Mouse (Mus musculus): ENCODE results near the gene Ap4b1. TPM values are rescaled to one million over a fixed set of nuclear protein-coding genes. Genes with fewer than 3 reads are reported as not detected.

The Ap4b1 gene
- total RNA-seq, 4 experiments from 2014 or later, result 11.4 to 14.3 (median 13.1) TPM

DNA sequence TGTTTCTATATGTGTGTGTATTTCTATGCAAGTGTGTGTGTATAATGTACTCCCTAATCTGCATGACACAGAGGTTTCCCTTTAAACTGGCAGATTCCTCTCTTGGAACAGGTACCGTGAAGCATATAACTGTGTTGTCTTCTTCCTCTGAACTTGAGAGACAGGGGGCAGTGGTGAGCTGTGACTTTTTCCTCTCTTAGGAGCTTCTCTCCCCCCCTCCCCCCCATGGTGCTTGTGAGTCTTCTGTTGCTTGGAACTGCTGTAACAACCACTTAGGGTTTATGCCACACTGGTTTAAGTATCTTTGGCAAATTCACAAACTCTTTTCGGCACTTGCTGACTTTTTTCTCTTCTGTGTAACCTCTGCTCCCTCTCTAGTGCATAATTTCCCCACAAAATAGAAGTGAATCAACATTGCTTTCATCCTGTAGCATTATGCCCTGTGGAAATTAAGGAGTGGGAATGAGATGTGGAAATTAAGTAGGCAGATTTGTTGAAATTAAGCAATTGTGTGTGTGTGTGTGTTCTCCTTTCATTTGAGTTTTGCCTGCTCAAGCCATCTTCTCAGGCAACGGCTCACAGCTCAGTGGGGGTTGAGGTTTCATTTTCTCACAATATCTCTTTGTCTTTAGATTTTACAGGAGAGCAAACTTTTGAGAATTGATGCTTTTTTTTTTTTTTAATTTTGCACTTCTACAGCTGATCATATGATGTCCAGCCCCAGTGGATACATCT, 43.4 kb downstream of the Ap4b1 start:
- DNase-seq (ENCODE audit: low spot score in 2 of 2), result no peak

- DNase-seq (ENCODE audit: low spot score in 2 of 2), result no peak
Measured at GRCm38 (mm10) chr3:103853804-103854203, 44.5 kb downstream of the Ap4b1 start.

DNA sequence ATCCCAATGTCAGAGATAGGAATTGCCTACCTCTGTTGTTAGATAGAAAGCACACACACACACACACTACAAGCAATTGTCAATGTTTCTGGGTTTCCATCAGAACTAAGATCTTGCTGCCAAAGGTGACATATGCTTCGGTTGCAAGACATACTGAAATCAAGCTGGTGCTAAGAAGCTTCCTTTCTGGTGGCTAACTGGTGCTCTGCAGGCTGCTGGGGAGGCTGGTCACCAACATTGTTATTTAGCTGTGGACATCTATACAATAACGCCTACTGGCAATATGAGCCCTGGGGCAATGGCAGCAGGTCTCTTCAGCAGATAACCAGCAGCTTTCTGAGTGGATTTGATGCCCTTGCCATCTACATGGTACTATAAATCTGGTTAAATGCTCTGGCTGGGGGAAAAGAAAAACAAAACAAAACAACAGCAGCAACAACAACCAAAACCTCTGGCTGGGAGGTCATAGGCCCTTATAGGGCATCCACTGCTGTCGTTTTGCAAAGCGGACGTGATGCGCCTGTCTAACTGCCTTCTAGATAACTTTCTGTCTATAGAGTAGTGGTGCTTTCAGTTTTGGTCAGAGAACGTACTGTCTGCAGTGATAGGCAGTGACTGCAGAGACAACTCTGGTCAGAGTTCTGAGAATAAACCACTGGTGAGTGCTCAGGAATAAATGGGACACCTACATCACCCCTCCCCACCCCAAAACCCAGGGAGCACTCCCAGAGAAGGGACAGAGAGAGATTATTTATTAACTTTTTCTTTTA, 47.9 kb downstream of the Ap4b1 start:
- DNase-seq (ENCODE audit: low spot score in 2 of 2), result no peak

- no peak for DNase-seq (ENCODE audit: low spot score in 2 of 2)
Measured at GRCm38 (mm10) chr3:103857977-103858563, 48.8 kb downstream of the Ap4b1 start.

- no peak for DNase-seq (ENCODE audit: low spot score in 2 of 2)
Measured at GRCm38 (mm10) chr3:103858881-103859801, 49.8 kb downstream of the Ap4b1 start, which contains the start of gene Ptpn22. Ptpn22 (plus strand) TSS chr3:103859795.

DNA sequence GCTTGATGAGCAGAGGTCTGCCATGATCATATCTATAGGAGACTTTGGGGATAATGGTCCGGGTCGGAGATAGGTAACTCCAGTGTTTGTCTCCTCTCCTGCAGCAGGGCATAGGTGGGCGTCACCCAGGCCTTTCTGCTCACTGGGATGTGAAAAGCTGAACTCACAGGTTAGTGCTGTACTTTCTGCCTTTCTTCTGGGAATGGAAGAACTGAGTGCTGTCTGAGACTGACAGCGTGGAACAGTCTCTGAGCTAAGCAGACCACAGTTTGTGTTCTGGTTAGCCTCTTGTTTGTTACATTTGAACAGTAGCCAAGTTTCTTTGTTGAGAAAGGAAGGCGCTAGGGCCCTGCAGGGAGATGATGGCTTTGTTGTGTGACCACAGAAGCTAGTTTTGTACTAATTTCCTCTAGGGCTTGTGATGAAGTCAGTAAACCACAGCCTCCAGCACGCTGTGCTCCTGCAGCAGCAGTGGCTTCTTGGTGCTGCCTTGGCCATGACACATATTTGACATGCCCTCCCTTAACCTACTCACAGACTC, 50.6 kb downstream of the Ap4b1 start:
- no peak for DNase-seq (ENCODE audit: low spot score in 2 of 2)

DNA sequence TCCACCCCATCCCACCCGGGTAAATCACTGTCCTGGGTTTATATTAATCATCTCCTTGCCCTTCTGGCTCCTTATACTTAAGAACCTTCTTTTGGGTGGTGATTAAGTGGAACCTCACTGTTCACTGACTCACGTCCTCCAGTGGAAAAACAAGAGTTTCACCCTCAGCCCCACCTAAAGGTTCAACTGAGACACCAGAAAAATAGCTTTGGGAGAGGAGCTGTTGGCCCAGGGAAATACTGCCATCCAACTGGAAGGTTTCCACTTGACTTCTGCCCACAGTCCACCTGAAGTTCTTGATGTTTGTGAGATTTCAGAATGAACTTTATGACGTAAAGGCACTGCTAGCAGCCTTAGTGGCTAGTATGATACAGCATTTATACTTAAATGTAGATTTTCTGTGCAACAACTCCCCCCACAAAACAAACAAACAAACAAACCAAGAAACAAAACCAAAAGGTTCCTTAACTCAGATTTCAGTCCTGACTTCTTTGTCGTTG, 53.5 kb downstream of the Ap4b1 start:
- DNase-seq (ENCODE audit: low spot score in 2 of 2), result no peak

DNA sequence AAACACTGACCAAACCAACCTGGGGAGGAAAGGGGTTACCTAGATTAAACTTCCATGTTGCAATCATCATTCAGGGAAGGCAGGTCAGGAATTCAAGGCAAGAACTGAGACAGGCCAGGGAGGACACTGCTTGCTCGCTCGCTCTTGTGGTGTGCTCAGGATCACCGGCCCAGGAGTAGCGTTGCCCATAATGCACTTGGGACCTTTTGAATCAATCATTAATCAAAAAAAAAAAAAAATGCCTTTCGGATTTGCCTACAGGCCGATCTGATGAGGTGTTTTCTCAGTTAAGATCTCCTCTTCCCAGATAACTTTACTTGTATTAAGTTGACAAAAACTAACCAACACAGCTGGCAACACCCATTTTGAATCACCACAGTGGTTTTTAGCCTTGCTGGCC, 54.9 kb downstream of the Ap4b1 start:
- no peak for DNase-seq (ENCODE audit: low spot score in 2 of 2)

DNA sequence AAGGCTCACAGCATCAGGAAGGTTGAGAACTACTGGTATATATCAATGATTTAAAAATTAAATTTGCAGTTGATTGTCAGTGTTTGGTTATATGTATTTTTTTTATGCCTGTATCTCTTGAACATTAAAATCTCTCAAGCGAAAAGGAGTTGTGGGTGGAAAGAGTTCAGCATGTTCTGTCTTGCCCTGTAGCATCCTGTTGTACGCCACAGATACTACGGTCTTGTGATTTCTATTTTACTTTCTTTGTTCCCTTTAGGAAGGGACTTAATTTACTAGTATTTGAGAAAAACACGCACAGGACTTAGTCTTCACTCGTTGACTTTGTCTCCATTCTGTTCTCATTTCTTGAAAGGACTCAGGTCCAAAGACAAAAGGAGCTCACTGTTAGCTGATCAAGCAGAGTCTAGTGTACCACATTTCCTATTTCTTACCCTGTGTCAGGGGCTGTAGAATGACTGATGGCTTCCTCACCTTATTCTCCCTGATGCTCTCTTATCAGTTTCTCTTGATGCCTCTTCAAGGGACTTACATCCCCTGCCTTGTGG, 58.2 kb downstream of the Ap4b1 start:
- DNase-seq (ENCODE audit: low spot score in 2 of 2), result no peak

GRCm38 (mm10) chr3:103868008-103868407, 58.7 kb downstream of the Ap4b1 start:
- DNase-seq (ENCODE audit: low spot score in 2 of 2), result no peak

Other genes with a start within 250 kb of the Ap4b1 start
- gene Syt6, start 234.3 kb upstream of the Ap4b1 start, total RNA-seq (2022), result 1 to 10 TPM; 5.9 to 7.6 (median 6.6) TPM
- 1 to 10 TPM in 1 of 4 experiments, under 1 TPM in 1, not detected in 2; 0.52 to 1.1 TPM for gene Atg4a-ps, start 163.5 kb upstream of the Ap4b1 start, total RNA-seq (2022)
- gene Olfml3, start 71.5 kb upstream of the Ap4b1 start, total RNA-seq (2022), result 10 to 100 TPM; 13.9 to 56.8 (median 28.8) TPM
- gene Gm10964, start 70.2 kb upstream of the Ap4b1 start, total RNA-seq (2022), result not detected
- 100 to 1,000 TPM; 115 to 141 (median 129) TPM for gene Hipk1, start 18.0 kb upstream of the Ap4b1 start, total RNA-seq (2022)
- gene Dclre1b, start 76 bp upstream of the Ap4b1 start, total RNA-seq (2022), result 10 to 100 TPM in 2 of 4 experiments, 1 to 10 TPM in 2; 7.4 to 12.1 (median 9.7) TPM
- gene Gm43064, start 53 bp downstream of the Ap4b1 start, total RNA-seq (2022), result under 1 TPM in 3 of 4 experiments, not detected in 1; 0.21 to 0.83 (median 0.30) TPM
- 1 to 10 TPM in 2 of 4 experiments, under 1 TPM in 2; 0.56 to 3.6 (median 1.9) TPM for gene Bcl2l15, start 23.1 kb downstream of the Ap4b1 start, total RNA-seq (2022)
- gene Ptpn22, start 50.3 kb downstream of the Ap4b1 start, total RNA-seq (2022), result 1 to 10 TPM in 2 of 4 experiments, under 1 TPM in 2; 0.45 to 2.7 (median 1.2) TPM
- gene Rsbn1, start 104.6 kb downstream of the Ap4b1 start, total RNA-seq (2022), result 10 to 100 TPM; 20.5 to 24.8 (median 21.9) TPM
- 10 to 100 TPM; 36.7 to 50.1 (median 41.6) TPM for gene Phtf1, start 158.6 kb downstream of the Ap4b1 start, total RNA-seq (2022)

Measured in layer of hippocampus, adult 8-10 months (tissue).